Mouse (Mus musculus): ENCODE results near the gene Pcgf2.

Gene Pcgf2

DNA sequence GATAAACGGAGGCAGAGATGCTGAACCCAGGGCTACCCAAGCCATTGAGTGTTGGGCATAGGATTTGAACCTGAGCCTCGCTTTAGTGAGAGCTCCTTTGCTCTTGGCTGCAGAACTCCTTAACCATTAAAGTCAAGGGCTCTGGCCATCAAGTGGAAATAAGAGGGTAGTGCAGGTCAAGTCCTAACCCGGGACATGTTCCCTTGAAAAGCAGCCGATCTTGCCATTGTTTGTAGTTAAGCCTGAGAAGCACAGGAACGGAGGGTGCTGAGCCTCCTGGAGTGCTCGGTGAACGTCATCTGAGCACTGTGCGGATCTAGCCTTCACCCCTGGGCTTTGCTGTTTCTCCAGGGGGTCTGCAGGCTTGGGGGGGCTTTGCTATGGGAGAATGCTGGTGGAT, 22.5 kb downstream of the Pcgf2 start:
- in situ Hi-C loops (cut with MboI; ENCODE audit: low pct_unique_long_range_greater_than_20kb in 1 of 2, low sequenced_read_pairs in 2 of 2, unreplicated experiment in 1 of 2) = no loop called here

DNA sequence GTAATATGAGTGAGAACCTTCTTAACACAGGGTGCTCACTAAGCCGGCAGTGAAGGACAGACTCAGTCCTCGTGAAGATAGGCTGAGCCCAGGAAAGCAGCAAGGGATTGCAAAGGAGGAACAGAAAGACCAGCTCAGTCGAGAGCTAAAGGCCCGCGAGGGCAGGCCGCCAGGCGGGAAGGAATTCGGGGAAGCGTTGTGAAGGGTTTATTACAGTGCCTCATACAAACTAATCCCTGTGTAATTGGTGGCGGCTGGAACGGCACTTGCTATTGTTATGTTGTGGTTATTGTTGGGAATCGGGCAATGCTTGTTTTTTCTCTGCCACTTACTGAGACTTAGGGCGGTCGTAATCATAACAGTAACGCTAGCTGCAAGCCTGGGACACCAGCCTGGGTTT, 22.9 kb downstream of the Pcgf2 start:
- in situ Hi-C loops (cut with MboI; ENCODE audit: low pct_unique_long_range_greater_than_20kb in 1 of 2, low sequenced_read_pairs in 2 of 2, unreplicated experiment in 1 of 2) = no loop called here

DNA sequence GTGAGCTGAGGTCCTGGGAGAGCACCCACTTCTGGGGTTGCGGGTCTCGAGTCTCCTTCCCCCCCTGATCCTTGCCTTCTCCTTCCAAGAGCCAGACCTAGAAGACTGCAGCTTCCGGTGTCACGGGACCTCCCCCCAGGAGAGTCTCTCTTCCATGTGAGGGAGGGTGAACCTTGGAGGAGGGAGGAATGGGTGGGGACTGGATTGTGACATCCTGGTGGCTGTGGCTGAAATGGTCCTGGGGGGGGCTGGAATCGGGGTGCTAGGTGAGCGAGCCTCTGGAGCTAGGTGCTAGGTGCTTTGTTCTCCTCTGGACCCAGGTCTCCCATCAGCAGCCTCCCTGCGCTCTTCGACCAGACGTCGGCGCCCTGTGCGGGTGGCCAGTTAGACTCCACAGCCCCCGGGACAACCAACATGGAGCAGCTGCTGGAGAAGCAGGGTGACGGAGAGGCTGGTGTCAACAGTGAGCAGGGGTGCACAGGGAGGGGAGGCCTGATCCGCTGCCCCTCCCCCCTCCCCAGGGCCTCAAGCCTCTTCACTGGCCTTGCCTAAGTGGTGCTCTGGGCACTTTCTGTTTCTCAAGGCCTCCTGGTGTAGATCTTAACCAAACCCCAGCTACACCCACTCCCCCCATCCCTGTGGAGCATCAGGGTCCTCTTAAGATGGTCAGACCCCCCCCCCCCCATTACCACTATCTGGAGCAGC, 24.1 kb downstream of the Pcgf2 start:
- in situ Hi-C loops (cut with MboI; ENCODE audit: low pct_unique_long_range_greater_than_20kb in 1 of 2, low sequenced_read_pairs in 2 of 2, unreplicated experiment in 1 of 2) = no loop called here

DNA sequence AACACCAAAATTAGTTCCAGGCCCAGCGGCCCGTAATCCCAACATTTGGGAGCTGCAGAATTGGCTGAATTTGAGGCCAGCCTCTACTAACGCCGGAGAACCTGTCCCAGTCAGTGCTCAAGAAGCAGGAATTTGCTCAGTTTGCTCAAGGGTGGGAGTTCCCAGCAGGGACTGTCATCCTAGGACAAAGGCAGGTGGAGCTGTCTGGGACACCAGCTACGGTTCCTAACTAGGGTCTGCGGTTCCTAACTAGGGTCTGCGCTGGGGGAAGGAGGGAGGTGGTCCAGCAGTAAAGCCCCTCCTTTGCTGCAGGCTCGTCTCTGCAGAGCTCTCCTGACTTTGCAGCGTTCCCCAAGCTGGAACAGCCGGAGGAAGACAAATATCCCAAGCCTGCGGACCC, 27.1 kb downstream of the Pcgf2 start:
- in situ Hi-C loops (cut with MboI; ENCODE audit: low pct_unique_long_range_greater_than_20kb in 1 of 2, low sequenced_read_pairs in 2 of 2, unreplicated experiment in 1 of 2) = no loop called here

DNA sequence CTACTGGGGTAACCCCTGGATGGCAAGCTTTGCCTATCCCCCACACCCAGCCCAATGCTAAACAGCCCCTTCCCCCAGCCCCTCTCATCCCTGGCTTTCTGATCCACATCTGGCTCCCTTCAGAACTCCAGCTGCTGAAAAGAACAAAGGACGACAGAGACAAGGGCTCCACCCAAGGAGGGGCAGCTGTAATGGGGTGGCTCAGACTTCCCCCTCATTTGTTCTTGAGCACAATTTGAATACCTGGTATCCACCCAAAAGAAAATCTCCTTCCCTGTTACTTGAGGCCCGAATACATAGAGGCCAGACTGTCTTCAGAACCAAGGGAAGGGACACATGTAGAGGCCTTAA, 29.1 kb downstream of the Pcgf2 start:
- in situ Hi-C loops (cut with MboI; ENCODE audit: low pct_unique_long_range_greater_than_20kb in 1 of 2, low sequenced_read_pairs in 2 of 2, unreplicated experiment in 1 of 2) = no loop called here

DNA sequence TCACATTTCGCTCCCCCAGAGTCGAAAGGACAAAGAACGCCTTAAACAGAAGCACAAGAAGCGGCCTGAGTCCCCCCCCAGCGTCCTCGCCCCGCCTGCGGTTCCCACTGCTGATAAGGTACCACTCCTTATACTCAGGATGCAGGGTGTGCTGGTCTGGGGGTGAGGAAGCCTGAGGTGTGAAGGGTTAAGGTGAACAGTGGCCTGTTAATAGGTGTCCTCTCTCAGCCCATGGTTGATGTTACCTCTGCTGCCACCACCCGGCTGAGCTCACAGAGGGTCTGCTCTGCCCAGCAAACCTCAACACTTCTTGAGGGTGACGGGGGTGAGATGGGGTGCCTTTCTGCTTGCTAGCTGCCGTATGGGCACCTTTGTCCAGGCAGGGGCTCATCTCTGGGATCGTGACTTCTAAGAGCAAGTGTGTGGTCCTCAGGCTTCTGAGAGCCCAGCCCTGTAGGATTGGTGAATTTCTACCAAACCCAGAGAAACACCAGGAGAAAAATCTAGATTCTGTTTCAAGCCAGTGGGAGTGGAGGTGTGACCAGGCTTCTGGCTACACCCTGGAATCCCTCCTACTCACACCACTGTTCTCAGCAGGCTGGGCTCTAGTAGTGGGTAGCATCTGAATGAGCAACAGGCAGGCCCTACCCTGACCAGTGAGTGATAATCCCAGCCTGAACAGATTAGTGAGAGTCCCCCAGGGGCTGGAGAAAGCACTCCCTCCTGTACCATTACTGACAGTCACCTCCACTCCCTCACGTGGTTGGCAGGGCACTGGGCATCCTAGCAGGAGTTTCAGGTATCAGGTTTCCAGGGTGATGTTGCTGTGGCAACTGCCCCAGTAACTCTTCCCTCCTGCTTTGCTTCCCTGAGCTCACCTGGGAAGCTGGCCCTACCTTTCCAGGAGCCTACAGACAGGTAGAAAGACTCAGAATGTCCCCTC, 29.8 kb downstream of the Pcgf2 start:
- in situ Hi-C loops (cut with MboI; ENCODE audit: low pct_unique_long_range_greater_than_20kb in 1 of 2, low sequenced_read_pairs in 2 of 2, unreplicated experiment in 1 of 2) = no loop called here

DNA sequence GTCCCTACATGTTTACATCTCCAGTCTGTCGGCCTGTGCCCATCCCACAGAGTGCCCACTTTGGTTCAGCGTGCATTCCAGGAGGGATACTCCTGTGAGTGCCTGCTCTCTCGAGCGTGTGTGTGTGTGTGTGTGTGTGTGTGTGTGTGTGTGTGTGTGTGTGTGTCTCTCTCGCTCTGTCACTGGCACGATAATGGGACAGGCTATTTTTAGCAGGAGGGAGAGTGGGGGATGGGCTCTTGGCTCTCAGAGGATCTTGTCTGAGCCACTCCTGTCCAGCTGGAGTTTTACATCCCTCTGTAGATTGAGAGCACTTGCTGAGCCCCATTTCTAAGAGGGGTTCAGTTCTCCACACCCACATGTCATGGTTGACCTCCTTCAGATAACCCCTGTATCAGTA, 30.5 kb downstream of the Pcgf2 start:
- in situ Hi-C loops (cut with MboI; ENCODE audit: low pct_unique_long_range_greater_than_20kb in 1 of 2, low sequenced_read_pairs in 2 of 2, unreplicated experiment in 1 of 2) = no loop called here

DNA sequence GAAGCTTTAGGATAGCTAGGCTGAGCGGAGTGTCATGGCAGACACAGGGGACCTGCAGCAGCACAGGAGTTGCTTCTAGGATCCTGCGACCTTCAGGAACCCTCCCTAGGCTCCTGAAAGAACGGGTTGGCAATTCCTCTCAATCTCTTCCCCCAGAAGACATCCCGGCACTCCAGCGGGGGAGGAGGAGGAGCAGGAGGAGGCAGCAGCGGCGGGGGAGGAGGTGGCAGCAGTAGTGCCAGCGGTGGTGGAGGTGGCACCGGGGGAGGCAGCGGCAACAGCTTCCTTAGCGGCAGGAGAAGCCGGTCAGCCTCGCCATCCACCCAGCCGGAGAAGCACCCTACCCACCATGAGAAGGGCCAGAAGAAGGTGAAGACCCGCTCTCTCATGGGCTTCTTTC, 31.0 kb downstream of the Pcgf2 start:
- in situ Hi-C loops (cut with MboI; ENCODE audit: low pct_unique_long_range_greater_than_20kb in 1 of 2, low sequenced_read_pairs in 2 of 2, unreplicated experiment in 1 of 2) = no loop called here

DNA sequence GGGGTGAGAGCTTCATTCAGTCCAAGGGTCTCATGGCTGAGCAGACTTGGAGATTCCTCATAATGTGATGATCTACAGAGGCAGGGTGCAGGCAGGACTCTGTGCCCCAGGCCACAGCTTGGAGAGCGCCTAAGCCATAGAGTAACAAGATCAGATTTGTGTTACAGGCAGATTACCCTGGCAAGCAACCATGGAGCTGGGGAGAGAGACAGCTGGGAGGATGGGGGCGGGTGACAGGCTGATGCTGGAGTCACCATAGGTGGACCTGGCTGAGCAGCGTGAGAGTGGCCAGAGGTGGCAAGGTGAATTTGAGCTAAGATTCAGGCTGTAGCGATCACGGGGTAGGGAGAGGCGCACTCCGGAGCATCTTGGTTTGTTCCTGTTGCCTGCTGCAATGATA, 32.1 kb downstream of the Pcgf2 start:
- in situ Hi-C loops (cut with MboI; ENCODE audit: low pct_unique_long_range_greater_than_20kb in 1 of 2, low sequenced_read_pairs in 2 of 2, unreplicated experiment in 1 of 2) = no loop called here

DNA sequence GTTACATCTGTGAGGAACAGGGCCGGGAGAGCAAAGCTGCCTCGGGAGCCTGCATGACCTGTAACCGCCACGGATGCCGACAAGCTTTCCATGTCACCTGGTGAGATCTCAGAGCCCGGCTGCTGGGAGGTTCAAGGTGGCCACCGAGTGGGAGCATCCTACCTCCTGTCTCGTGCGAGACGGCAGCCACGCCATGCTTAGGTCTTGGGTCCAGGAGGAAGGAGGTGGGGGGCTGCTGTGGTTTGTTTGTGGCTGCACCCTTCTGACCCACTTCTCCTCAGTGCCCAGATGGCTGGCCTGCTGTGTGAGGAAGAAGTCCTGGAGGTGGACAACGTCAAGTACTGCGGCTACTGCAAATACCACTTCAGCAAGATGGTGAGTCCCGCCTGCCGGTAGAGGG, 33.5 kb downstream of the Pcgf2 start:
- in situ Hi-C loops (cut with MboI; ENCODE audit: low pct_unique_long_range_greater_than_20kb in 1 of 2, low sequenced_read_pairs in 2 of 2, unreplicated experiment in 1 of 2) = no loop called here

DNA sequence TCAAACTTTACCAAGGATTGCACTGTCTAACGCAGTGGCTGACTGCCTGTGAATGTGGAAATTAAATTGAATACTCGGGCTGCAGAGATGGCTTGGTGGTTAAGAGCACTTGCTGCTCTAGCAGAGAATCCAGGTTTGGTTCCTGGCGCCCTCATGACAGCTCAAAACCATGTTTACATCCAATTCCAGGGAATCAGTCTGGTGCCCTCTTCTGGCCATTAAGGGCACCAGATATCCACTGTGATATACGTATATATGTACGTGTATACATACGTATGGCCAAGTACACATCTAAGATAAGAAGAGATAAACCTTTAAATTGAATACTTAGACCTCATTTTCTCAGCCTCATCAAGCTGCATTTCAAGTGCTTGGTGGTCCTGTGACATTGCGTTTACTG, 34.1 kb downstream of the Pcgf2 start:
- in situ Hi-C loops (cut with MboI; ENCODE audit: low pct_unique_long_range_greater_than_20kb in 1 of 2, low sequenced_read_pairs in 2 of 2, unreplicated experiment in 1 of 2) = no loop called here

DNA sequence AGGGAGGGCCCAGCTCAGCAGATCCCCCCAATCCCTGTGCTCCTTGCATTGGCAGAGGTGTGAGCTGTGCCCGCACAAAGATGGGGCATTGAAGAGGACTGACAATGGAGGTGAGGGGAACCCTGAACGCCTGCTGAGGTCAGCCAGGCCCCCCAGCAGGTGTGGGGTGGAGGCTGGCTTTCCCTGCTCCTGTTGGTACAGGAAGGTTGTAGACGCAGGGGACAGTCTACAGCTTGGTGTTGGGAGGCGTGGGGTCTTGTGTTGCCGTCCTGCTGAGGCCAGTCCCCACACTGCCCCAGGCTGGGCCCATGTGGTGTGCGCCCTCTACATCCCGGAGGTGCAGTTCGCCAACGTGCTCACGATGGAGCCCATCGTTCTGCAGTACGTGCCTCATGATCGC, 34.9 kb downstream of the Pcgf2 start:
- in situ Hi-C loops (cut with MboI; ENCODE audit: low pct_unique_long_range_greater_than_20kb in 1 of 2, low sequenced_read_pairs in 2 of 2, unreplicated experiment in 1 of 2) = no loop called here

DNA sequence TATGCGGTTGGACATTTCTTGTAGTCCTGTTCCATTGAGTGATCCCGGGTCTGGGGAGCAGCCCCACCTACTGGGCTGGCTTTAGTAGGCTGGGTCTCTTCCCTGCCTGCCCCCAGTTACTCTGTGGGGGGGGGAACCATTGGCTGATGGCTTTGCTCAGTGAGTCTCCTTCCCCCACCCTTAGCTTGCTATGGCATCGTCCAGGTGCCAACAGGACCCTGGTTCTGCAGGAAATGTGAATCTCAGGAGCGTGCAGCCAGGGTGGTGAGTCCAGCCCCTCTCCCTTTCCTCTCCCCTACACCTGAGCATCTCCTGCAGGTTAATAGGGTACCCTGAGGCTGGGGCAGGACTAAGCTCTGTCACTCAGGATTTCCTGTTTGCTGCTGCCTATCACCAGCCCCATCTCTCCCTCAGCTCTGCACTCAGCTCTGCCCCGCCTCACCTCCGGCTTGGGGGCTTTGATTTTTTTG, 35.5 kb downstream of the Pcgf2 start:
- in situ Hi-C loops (cut with MboI; ENCODE audit: low pct_unique_long_range_greater_than_20kb in 1 of 2, low sequenced_read_pairs in 2 of 2, unreplicated experiment in 1 of 2) = no loop called here

DNA sequence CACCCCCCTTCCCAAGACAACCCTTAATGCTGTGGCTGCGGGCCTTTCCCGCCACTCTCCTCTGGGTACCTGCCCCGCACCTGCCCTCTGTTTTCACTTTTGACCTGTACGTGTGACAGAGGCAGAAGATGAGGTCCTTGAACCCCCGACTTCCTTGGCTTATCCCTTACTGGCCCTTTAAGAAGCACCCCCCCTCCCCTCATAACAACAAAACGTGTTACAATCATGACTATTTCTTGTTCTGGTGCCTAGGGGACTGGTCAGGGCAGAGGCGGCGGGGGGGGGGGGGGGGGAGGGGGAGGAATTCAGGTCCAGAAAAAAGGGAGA, 36.0 kb downstream of the Pcgf2 start:
- in situ Hi-C loops (cut with MboI; ENCODE audit: low pct_unique_long_range_greater_than_20kb in 1 of 2, low sequenced_read_pairs in 2 of 2, unreplicated experiment in 1 of 2) = no loop called here

DNA sequence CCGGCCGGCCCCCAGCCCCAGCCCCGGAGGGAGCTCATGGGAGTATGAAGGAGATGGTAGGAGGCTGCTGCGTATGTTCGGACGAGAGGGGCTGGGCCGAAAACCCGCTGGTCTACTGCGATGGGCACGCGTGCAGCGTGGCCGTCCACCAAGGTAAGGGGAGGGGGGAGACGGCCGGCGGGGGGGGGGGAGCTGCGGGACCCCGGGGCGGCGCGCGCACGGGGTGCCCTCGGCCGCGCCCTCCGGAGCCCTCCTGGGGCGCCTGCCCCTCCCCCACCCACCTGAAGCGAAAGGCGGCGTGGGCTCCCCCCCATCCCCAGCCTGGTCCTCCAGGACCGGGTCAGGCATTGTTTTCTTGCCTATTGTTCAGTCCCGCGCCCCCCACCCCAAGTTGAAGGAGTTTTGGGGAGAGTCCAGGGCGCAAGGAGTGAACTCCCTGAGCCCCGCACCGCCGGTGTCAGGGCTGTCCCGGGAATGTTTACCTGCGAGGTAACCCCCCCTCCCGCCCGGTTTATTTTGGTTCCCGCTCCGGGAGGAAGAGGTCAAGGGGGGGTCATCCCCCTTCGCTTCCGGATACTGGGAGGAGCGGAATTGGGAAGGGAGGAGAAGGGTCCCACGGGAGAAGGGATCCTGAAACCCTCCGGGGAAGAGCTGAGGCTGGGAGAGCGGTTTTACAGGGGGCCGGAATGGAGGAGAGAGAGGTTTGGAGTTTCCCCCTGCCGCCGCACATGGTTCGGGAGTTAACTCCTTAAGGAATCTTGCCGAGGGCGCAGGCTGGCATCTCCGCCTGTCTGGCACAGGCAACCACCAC, 36.6 kb downstream of the Pcgf2 start:
- in situ Hi-C loops (cut with MboI; ENCODE audit: low pct_unique_long_range_greater_than_20kb in 1 of 2, low sequenced_read_pairs in 2 of 2, unreplicated experiment in 1 of 2) = no loop called here

DNA sequence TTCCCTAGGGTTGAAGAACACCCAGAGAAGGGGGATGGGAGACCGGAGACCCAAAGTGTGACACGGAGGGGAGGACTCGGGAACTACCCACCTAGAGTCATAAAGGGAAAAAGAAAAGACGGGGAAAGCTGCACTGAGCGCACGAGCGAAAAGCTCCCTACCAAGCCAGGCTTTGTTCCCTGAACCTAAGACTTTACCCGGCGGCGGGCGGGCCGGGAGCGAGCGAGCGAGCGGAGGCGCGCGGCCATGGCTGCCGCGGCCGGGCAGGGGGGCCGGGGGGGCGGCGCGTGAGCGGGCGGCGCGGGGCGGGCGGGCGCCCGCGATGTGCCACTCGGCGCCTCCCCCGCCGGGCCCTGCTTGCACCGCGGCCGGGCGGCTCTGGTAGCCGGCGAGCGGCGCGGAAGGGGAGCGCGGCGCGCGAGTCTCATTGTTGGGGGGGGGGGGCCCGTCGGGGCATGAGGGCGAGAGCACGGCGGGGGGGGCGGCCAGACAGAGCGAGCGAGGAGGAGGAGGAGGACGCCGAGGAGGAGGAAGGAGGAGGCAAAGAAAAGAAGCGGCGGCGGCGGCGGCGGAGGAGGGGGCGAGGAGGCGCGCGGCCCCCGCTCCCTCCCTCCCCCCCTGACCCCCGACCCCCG, 37.3 kb downstream of the Pcgf2 start, which contains the start of gene Mllt6:
Gene Mllt6 (plus strand): TSS at position 522 of the 635 bp plus-strand sequence.
- in situ Hi-C loops (cut with MboI; ENCODE audit: low pct_unique_long_range_greater_than_20kb in 1 of 2, low sequenced_read_pairs in 2 of 2, unreplicated experiment in 1 of 2) = no loop called here

DNA sequence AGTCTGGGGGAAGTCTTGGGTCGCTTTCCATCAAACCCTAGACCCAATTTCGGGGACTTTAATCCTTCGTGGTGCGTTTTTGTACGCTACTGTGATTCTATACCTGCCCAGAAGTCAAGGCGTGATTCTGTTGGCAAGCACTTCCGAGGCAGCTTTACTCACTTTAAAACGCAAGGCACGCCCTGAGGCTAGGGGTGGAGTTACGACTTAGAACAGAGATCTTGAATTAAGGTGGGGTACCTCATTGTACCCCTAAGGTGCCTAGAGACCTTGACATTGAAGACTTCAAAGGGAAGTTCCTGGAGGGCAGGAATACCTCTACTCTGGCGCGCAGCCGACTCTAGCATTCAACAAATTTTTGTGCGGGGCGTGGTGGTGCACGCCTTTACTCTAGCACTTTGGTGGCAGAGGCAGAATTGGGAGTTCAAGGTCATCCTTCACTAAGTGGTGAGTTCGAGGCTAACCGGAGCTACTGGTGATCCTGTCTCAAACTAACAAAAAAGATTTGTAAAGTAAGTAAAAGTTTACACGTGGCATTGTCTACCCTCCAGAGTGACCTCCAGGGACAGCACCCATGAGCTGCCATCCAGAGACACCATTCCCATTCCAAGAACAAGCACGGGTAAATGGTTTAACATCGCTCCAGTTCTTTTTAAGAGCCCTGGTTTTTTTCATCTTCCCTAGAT, 37.9 kb downstream of the Pcgf2 start:
- in situ Hi-C loops (cut with MboI; ENCODE audit: low pct_unique_long_range_greater_than_20kb in 1 of 2, low sequenced_read_pairs in 2 of 2, unreplicated experiment in 1 of 2) = no loop called here

DNA sequence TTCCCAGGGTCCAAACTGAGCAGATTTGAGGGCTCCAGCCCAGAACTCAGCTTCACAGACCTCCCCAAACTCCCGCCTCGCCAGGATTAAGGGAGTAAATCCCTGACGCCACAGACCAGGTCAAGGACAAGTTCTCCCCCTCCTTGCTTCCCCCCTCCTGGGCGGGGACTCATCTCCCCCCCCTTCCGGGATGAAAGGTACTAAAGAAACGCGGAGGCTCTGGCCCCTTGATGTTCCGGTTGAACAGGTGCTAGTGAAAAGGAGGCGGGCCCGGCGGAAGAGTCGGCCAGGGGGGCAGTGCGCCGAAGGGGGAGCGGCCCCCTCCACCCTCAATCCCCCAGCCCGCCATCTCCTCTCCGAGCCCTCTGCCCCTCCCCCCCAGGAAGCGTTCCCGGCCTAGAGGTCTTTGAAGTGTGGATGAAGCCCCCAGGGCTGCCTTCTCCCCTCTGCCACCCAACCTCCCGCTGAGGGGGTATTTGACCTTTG, 38.6 kb downstream of the Pcgf2 start:
- in situ Hi-C loops (cut with MboI; ENCODE audit: low pct_unique_long_range_greater_than_20kb in 1 of 2, low sequenced_read_pairs in 2 of 2, unreplicated experiment in 1 of 2) = no loop called here

Data from mouse embryonic stem cell (cell line).